Mouse (Mus musculus): ENCODE data around the gene Slc22a22. TPM values are rescaled to one million over a fixed set of nuclear protein-coding genes. Genes with fewer than 3 reads are reported as not detected.

Gene Slc22a22
- not detected for polyA plus RNA-seq (2014; fragmentation: Illumina TruSeq; extraction: RNeasy Lipid Tissue Mini Kit (QIAGEN cat#74804); ENCODE audit: low read depth, low replicate concordance)

GRCm38 (mm10) chr15:57477525-57477924 lies at the start of gene Slc22a22:
Gene Slc22a22, minus strand, starts transcription at chr15:57477625.

